Mouse (Mus musculus) megakaryocyte, embryonic 14.5 days (primary cell): ENCODE results near the gene Stox2. TPM values are rescaled to one million over a fixed set of nuclear protein-coding genes. Genes with fewer than 3 reads are reported as not detected.

Experiments
- H3K27me3 ChIP-seq: replicated peaks from 2 replicates; pipeline ENCODE3; 2012; ENCODE audit warnings: inconsistent platforms
- H3K36me3 ChIP-seq: replicated peaks from 2 replicates; pipeline ENCODE3; 2012; ENCODE audit warnings: low read length, inconsistent platforms, mixed read lengths
- H3K4me1 ChIP-seq: 2 replicates; pipeline ENCODE4 v1.6.1; 2012; ENCODE audit warnings: inconsistent platforms
- H3K4me3 ChIP-seq: replicated peaks from 2 replicates; pipeline ENCODE3; 2012; ENCODE audit warnings: moderate library complexity, mild to moderate bottlenecking, inconsistent platforms
- H3K9me3 ChIP-seq: 2 replicates; pipeline ENCODE4 v1.6.1; 2012; ENCODE audit warnings: inconsistent platforms
- FLI1 ChIP-seq: IDR thresholded peaks from 2 replicates; pipeline ENCODE4 v1.6.1; 2012; ENCODE audit warnings: low read length, inconsistent platforms, mixed read lengths
- GATA1 ChIP-seq: IDR thresholded peaks from 3 replicates; pipeline ENCODE4 v1.6.1; 2012; ENCODE audit warnings: mixed read lengths, low read length, inconsistent platforms, borderline replicate concordance
- polyA plus RNA-seq: library from polyadenylated mRNA; stranded (reverse); fragments of >175 nt; gene quantifications from 2 replicates; pipeline ENCODE4 v1.2.3, GENCODE M21; 2012; ENCODE audit warnings: low replicate concordance; ENCODE audit not compliant: insufficient read depth

The Stox2 gene
- polyA plus RNA-seq, 1 experiment = not detected

- Histone ChIP-seq H3K36me3 (no peaks in the 10 kb centered on the region), H3K9me3 (0 out of 2 replicates have a peak, but pooled peaks cover 5% of the 10 kb centered on the region), H3K4me1 (peaks cover 5% of the 10 kb centered on the region), H3K27me3 (no peaks in the 10 kb centered on the region), H3K4me3 (peak overlapping the region; percentile 71)
- TF ChIP-seq FLI1 = no peak
- no peak for TF ChIP-seq GATA1
These were observed 82.9 kb downstream of the Stox2 start for GRCm38 (mm10) chr8:47363271-47363670.

GRCm38 (mm10) chr8:47355340-47355906 is 90.7 kb downstream of the Stox2 start:
- no peaks in the 10 kb centered on the region for H3K9me3 ChIP-seq
- TF ChIP-seq GATA1 (no peak), FLI1 (no peak)
- no peaks in the 10 kb centered on the region for H3K4me1 ChIP-seq
- no peak overlapping the region for H3K4me3 ChIP-seq
- H3K27me3 ChIP-seq = no peaks in the 10 kb centered on the region
- no peaks in the 10 kb centered on the region for H3K36me3 ChIP-seq

GRCm38 (mm10) chr8:47354523-47355168 is 91.5 kb downstream of the Stox2 start:
- no peaks in the 10 kb centered on the region for H3K27me3 ChIP-seq
- no peak for TF ChIP-seq FLI1
- TF ChIP-seq GATA1 = no peak
- no peaks in the 10 kb centered on the region for H3K4me1 ChIP-seq
- H3K4me3 ChIP-seq = no peak overlapping the region
- H3K9me3 ChIP-seq = peaks cover under 1% of the 10 kb centered on the region; the same call in 1 of the 2 replicates
- H3K36me3 ChIP-seq = no peaks in the 10 kb centered on the region

- Histone ChIP-seq H3K4me1 (no peaks in the 10 kb centered on the region), H3K36me3 (no peaks in the 10 kb centered on the region), H3K4me3 (no peak overlapping the region), H3K27me3 (no peaks in the 10 kb centered on the region), H3K9me3 (peaks cover 3% of the 10 kb centered on the region; the same call in 1 of the 2 replicates)
- no peak for TF ChIP-seq FLI1
- TF ChIP-seq GATA1 = no peak
These were observed 94.1 kb downstream of the Stox2 start for GRCm38 (mm10) chr8:47351914-47352701.

GRCm38 (mm10) chr8:47349082-47349481 is 97.1 kb downstream of the Stox2 start:
- TF ChIP-seq GATA1 (no peak), FLI1 (no peak)
- H3K9me3 ChIP-seq = peaks cover 3% of the 10 kb centered on the region; the same call in 1 of the 2 replicates
- H3K27me3 ChIP-seq = no peaks in the 10 kb centered on the region
- H3K4me3 ChIP-seq = no peak overlapping the region
- H3K36me3 ChIP-seq = no peaks in the 10 kb centered on the region
- H3K4me1 ChIP-seq = no peaks in the 10 kb centered on the region

GRCm38 (mm10) chr8:47347809-47348208 is 98.4 kb downstream of the Stox2 start:
- Histone ChIP-seq H3K4me3 (no peak overlapping the region), H3K4me1 (no peaks in the 10 kb centered on the region), H3K27me3 (no peaks in the 10 kb centered on the region), H3K36me3 (no peaks in the 10 kb centered on the region), H3K9me3 (peaks cover 3% of the 10 kb centered on the region; the same call in 1 of the 2 replicates)
- TF ChIP-seq FLI1 = no peak
- TF ChIP-seq GATA1 = no peak

GRCm38 (mm10) chr8:47345772-47346103 is 100.4 kb downstream of the Stox2 start:
- H3K27me3 ChIP-seq = no peaks in the 10 kb centered on the region
- H3K36me3 ChIP-seq = no peaks in the 10 kb centered on the region
- H3K9me3 ChIP-seq = peaks cover 3% of the 10 kb centered on the region; the same call in 1 of the 2 replicates
- TF ChIP-seq GATA1 (no peak), FLI1 (no peak)
- H3K4me3 ChIP-seq = no peak overlapping the region
- H3K4me1 ChIP-seq = no peaks in the 10 kb centered on the region

- H3K4me1 ChIP-seq = no peaks in the 10 kb centered on the region
- no peaks in the 10 kb centered on the region for H3K27me3 ChIP-seq
- no peak overlapping the region for H3K4me3 ChIP-seq
- no peak for TF ChIP-seq FLI1
- peaks cover 3% of the 10 kb centered on the region; the same call in 1 of the 2 replicates for H3K9me3 ChIP-seq
- no peaks in the 10 kb centered on the region for H3K36me3 ChIP-seq
These were observed 100.9 kb downstream of the Stox2 start for GRCm38 (mm10) chr8:47345085-47345771.

GRCm38 (mm10) chr8:47341474-47341873 is 104.7 kb downstream of the Stox2 start:
- Histone ChIP-seq H3K36me3 (no peaks in the 10 kb centered on the region), H3K9me3 (peaks cover 5% of the 10 kb centered on the region; the same call in 1 of the 2 replicates), H3K27me3 (no peaks in the 10 kb centered on the region), H3K4me1 (no peaks in the 10 kb centered on the region), H3K4me3 (no peak overlapping the region)
- no peak for TF ChIP-seq GATA1
- no peak for TF ChIP-seq FLI1

GRCm38 (mm10) chr8:47338691-47339323 is 107.4 kb downstream of the Stox2 start:
- H3K4me3 ChIP-seq = no peak overlapping the region
- no peaks in the 10 kb centered on the region for H3K27me3 ChIP-seq
- no peaks in the 10 kb centered on the region for H3K4me1 ChIP-seq
- peaks cover 17% of the 10 kb centered on the region for H3K9me3 ChIP-seq
- no peaks in the 10 kb centered on the region for H3K36me3 ChIP-seq
- TF ChIP-seq GATA1 (no peak), FLI1 (no peak)
